Mouse (Mus musculus) hindbrain, embryonic 15.5 days (tissue): ENCODE data around the gene Them7. TPM values are rescaled to one million over a fixed set of nuclear protein-coding genes. Genes with fewer than 3 reads are reported as not detected.

Source experiments
- ATAC-seq: fragments of 200-750 bp; cut with Nextera tagmentation; 2 replicates; pipeline ENCODE4 v1.8.0; 2017; ENCODE audit warnings: low read depth, moderate number of reproducible peaks, moderate TSS enrichment; ENCODE audit not compliant: low FRiP score
- H3K27ac ChIP-seq: fragments of 300-500 bp; sonication (generic); replicated peaks from 2 replicates; pipeline ENCODE4 v1.5.1; 2015; ENCODE audit warnings: mild to moderate bottlenecking, inconsistent platforms
- H3K27me3 ChIP-seq: fragments of 300-500 bp; sonication (generic); 2 replicates; pipeline ENCODE4 v1.6.1; 2015; ENCODE audit warnings: control low read depth, inconsistent platforms
- H3K36me3 ChIP-seq: fragments of 300-500 bp; sonication (generic); 2 replicates; pipeline ENCODE4 v1.6.1; 2015; ENCODE audit warnings: control low read depth, inconsistent platforms
- H3K4me1 ChIP-seq: fragments of 300-500 bp; sonication (generic); replicated peaks from 2 replicates; pipeline ENCODE4 v1.6.1; 2015; ENCODE audit warnings: control low read depth, inconsistent platforms
- H3K4me2 ChIP-seq: fragments of 300-500 bp; sonication (generic); 2 replicates; pipeline ENCODE4 v1.6.1; 2015; ENCODE audit warnings: moderate library complexity, mild to moderate bottlenecking, inconsistent platforms
- H3K4me3 ChIP-seq: fragments of 300-500 bp; sonication (generic); 2 replicates; pipeline ENCODE4 v1.5.1; 2015; ENCODE audit warnings: mild to moderate bottlenecking, inconsistent platforms
- H3K9ac ChIP-seq: fragments of 300-500 bp; sonication (generic); 2 replicates; pipeline ENCODE4 v1.6.1; 2015; ENCODE audit warnings: inconsistent platforms
- H3K9me3 ChIP-seq: fragments of 300-500 bp; sonication (generic); 2 replicates; pipeline ENCODE4 v1.6.1; 2016; ENCODE audit warnings: control low read depth, inconsistent platforms
- WGBS: fragments of 180-500 bp; shearing (Covaris S2); methylation state at CpG from one replicate; pipeline ENCODE4 v1.1.7; 2015; 5-methylcytosine and 5-hydroxymethylcytosine counted together
- polyA plus RNA-seq: library from polyadenylated mRNA; unstranded; fragments of >200 nt; fragmentation: Nextera tagmentation; extraction: Ambion mirVana; gene quantifications from 2 replicates; pipeline ENCODE4 v1.2.1, GENCODE M21; 2015

The Them7 gene
- polyA plus RNA-seq, 1 experiment from 2014 or later, result 0.09 TPM

GRCm38 (mm10) chr2:105317556-105318184, 93.5 kb downstream of the Them7 start:
- peak; percentile 65 for ATAC-seq
- Histone ChIP-seq H3K27me3 (0 out of 2 replicates have a peak, but pooled peaks cover 7% of the 10 kb centered on the region), H3K4me2 (no peak overlapping the region), H3K9me3 (no peaks in the 10 kb centered on the region), H3K4me3 (no peak overlapping the region), H3K9ac (no peak overlapping the region), H3K27ac (0 out of 2 replicates have a peak overlapping the region, but pooled peaks have one; percentile 34), H3K4me1 (peaks cover 14% of the 10 kb centered on the region), H3K36me3 (no peaks in the 10 kb centered on the region)
- 36% methylated on average over 13 of the region's 13 CpGs for WGBS

DNA sequence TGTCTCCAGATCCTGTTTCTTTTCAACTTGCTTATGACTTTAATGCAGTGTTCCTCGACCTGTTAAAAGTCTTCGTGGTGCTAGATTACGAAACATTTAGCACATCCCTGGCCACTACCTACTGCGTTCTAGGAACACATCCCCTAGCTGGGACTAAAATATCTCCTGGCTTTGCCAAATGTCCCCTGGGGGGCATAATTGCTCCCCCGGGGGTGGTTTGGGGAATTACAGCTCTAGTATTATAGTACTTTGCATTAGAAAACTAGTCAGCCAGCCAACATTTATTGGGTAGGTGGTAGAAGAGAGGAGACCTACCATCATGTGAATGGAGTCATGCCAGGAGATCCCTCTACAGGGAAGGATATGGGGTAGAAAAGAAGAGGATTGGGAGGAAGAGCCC, 101.9 kb downstream of the Them7 start:
- no peaks in the 10 kb centered on the region for H3K36me3 ChIP-seq
- H3K4me1 ChIP-seq, result no peaks in the 10 kb centered on the region
- WGBS, result 83% methylated on average over 5 of the region's 5 CpGs
- no peak overlapping the region for H3K4me3 ChIP-seq
- H3K4me2 ChIP-seq, result no peak overlapping the region
- no peak overlapping the region for H3K9ac ChIP-seq
- 0 out of 2 replicates have a peak, but pooled peaks have one; percentile 23 for ATAC-seq
- no peaks in the 10 kb centered on the region for H3K9me3 ChIP-seq
- H3K27ac ChIP-seq, result no peak overlapping the region
- H3K27me3 ChIP-seq, result peaks cover 14% of the 10 kb centered on the region; the same call in 1 of the 2 replicates

- no peak overlapping the region for H3K4me2 ChIP-seq
- no peak overlapping the region for H3K9ac ChIP-seq
- no peaks in the 10 kb centered on the region for H3K36me3 ChIP-seq
- H3K4me1 ChIP-seq, result 0 out of 2 replicates have a peak, but pooled peaks cover 7% of the 10 kb centered on the region
- H3K27me3 ChIP-seq, result peaks cover 20% of the 10 kb centered on the region; the same call in 1 of the 2 replicates
- WGBS, result 88% methylated on average over 4 of the region's 4 CpGs
- H3K9me3 ChIP-seq, result no peaks in the 10 kb centered on the region
- H3K27ac ChIP-seq, result no peak overlapping the region
- no peak overlapping the region for H3K4me3 ChIP-seq
- ATAC-seq, result no peak
Observed at GRCm38 (mm10) chr2:105330024-105330423, 105.9 kb downstream of the Them7 start.

DNA sequence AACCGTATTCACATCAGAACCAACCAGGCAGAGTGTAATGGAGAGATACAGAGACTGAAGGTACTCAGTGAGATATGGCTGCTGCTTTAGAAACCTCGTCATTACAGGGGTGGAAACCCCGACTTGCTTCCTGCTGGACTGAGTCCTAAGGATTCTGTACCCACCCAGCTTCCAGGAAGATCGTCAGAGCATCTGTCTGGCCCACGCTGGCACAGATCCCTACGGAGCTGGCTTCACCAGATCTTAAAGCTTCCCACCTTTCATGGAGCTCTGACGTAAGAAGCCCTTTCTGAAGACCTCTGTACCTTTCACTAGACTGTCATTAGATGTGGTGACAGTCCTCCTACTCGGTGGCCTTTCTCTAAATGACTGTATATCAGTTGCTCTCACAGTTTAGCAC, 109.0 kb downstream of the Them7 start:
- H3K9ac ChIP-seq, result no peak overlapping the region
- H3K4me2 ChIP-seq, result no peak overlapping the region
- no peaks in the 10 kb centered on the region for H3K36me3 ChIP-seq
- peaks cover 19% of the 10 kb centered on the region; the same call in 1 of the 2 replicates for H3K27me3 ChIP-seq
- no peak overlapping the region for H3K27ac ChIP-seq
- 65% methylated on average over 8 of the region's 8 CpGs for WGBS
- ATAC-seq, result no peak
- H3K4me3 ChIP-seq, result no peak overlapping the region
- H3K9me3 ChIP-seq, result no peaks in the 10 kb centered on the region
- H3K4me1 ChIP-seq, result peaks cover 20% of the 10 kb centered on the region

DNA sequence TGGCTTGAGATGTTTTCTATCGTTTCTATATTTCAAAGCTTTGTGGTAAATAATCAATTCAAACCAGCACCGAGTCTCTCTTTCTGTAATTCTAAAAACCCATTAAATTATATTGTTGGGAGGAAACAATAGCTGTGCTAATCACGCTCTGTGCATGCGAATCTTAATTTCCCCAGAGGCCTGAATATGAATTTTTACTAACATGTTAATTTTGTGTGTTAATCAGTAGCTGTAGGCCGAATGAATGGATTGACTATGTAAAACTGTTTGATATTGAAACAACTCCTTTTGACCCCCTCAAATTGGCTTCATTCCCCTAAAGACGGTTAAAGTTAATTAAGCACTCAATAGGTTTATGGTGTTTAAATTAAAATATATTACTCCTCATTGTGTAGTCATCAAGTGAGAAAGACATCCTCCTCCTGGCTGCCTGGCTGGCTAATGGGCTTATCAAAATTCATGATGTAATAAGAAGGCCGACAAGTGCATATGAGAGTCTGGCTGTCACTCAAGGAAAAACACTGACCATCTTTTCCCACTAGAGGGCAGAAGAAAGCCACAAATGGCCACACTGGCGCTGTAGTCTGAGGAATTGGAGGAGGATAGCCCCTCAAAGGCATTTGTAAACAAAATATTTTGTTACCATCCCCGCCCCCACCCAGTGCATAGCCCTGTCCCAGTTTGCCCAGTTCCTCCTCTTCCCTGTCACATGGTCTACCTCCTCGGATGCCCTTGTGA, 110.0 kb downstream of the Them7 start:
- no peaks in the 10 kb centered on the region for H3K36me3 ChIP-seq
- WGBS, result 16% methylated on average over 10 of the region's 10 CpGs
- peaks cover 19% of the 10 kb centered on the region; the same call in 1 of the 2 replicates for H3K27me3 ChIP-seq
- H3K4me2 ChIP-seq, result peak overlapping the region; percentile 20
- ATAC-seq, result peak; percentile 78
- peaks cover 20% of the 10 kb centered on the region for H3K4me1 ChIP-seq
- peak overlapping the region; percentile 70; the same call in 1 of the 2 replicates for H3K27ac ChIP-seq
- H3K4me3 ChIP-seq, result no peak overlapping the region
- no peaks in the 10 kb centered on the region for H3K9me3 ChIP-seq
- H3K9ac ChIP-seq, result no peak overlapping the region

DNA sequence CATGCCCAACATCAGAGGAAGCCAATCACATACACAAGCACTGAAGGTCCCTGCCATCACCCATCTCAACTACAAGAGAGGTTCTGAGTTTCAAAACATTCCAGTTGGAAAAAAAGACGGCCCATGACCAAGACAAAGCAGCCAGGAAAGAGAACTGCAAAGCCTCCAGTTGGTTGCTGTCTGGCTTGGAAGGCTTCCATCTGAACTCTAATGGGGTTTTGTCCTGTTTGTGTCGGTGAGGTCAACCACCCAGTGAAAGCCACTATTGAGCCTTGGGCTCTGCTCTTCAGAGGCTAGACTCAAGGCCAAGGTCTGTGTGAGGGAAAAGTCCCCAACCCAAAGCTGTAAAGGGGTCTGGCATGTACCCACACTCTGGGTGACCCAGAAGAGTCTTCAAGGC, 111.5 kb downstream of the Them7 start:
- Histone ChIP-seq H3K4me1 (peaks cover 20% of the 10 kb centered on the region), H3K9me3 (no peaks in the 10 kb centered on the region), H3K27me3 (peaks cover 12% of the 10 kb centered on the region; the same call in 1 of the 2 replicates), H3K9ac (no peak overlapping the region), H3K36me3 (no peaks in the 10 kb centered on the region), H3K27ac (no peak overlapping the region), H3K4me2 (no peak overlapping the region), H3K4me3 (no peak overlapping the region)
- no peak for ATAC-seq
- WGBS, result 56% methylated on average over 2 of the region's 2 CpGs

DNA sequence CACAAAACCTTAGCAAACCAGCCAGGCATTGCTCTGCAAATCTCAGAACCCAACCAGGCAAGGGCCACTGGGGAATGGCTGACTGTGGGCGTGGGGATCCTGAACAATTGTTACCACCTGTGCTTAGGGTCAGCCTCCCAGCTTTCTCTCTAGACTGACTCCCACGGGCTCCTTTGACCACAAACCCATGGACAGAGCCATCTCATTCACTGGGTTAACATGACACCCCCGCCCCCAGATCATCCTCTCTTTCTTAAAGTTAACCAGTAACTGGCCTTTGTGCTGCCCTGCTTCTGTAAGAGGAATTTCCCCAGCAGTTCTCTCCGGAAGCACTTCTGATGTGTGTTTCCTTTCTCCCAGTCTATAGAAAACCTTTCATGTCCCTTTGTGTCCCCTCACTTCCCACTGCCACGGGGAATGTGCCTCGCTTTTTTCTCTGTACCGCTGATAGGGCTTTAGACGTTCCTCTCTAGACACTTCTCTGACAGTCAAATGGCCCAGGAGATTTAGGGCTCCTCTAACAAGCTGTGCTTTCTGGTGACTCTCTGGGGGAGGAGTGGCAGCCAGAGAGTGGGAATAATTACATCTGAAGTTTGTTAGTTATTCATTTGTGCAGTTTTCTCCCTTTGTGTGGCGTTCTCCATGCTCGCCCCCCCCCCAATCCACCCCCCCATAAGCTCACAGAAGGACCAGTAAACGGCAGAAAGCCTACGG, 112.4 kb downstream of the Them7 start:
- Histone ChIP-seq H3K4me3 (no peak overlapping the region), H3K36me3 (no peaks in the 10 kb centered on the region), H3K9me3 (no peaks in the 10 kb centered on the region), H3K4me1 (peaks cover 20% of the 10 kb centered on the region), H3K27ac (no peak overlapping the region), H3K27me3 (peaks cover 12% of the 10 kb centered on the region; the same call in 1 of the 2 replicates), H3K9ac (no peak overlapping the region), H3K4me2 (no peak overlapping the region)
- ATAC-seq, result no peak
- 13% methylated on average over 12 of the region's 12 CpGs for WGBS

GRCm38 (mm10) chr2:105337171-105337875, 113.2 kb downstream of the Them7 start:
- peaks cover 20% of the 10 kb centered on the region for H3K4me1 ChIP-seq
- no peaks in the 10 kb centered on the region for H3K36me3 ChIP-seq
- H3K27me3 ChIP-seq, result peaks cover 8% of the 10 kb centered on the region; the same call in 1 of the 2 replicates
- WGBS, result 17% methylated on average over 8 of the region's 8 CpGs
- no peak overlapping the region for H3K9ac ChIP-seq
- H3K27ac ChIP-seq, result no peak overlapping the region
- H3K4me3 ChIP-seq, result no peak overlapping the region
- H3K4me2 ChIP-seq, result no peak overlapping the region
- no peaks in the 10 kb centered on the region for H3K9me3 ChIP-seq
- no peak for ATAC-seq

- no peak overlapping the region for H3K27ac ChIP-seq
- H3K27me3 ChIP-seq, result 0 out of 2 replicates have a peak, but pooled peaks cover 3% of the 10 kb centered on the region
- no peak overlapping the region for H3K4me3 ChIP-seq
- no peak for ATAC-seq
- H3K4me1 ChIP-seq, result peaks cover 14% of the 10 kb centered on the region
- no peak overlapping the region for H3K9ac ChIP-seq
- 63% methylated on average over 3 of the region's 3 CpGs for WGBS
- no peak overlapping the region for H3K4me2 ChIP-seq
- H3K9me3 ChIP-seq, result no peaks in the 10 kb centered on the region
- no peaks in the 10 kb centered on the region for H3K36me3 ChIP-seq
Observed at GRCm38 (mm10) chr2:105339993-105340392, 115.9 kb downstream of the Them7 start.

GRCm38 (mm10) chr2:105348886-105349285, 124.8 kb downstream of the Them7 start:
- no peak for ATAC-seq
- 57% methylated on average over 6 of the region's 6 CpGs for WGBS
- no peak overlapping the region for H3K9ac ChIP-seq

DNA sequence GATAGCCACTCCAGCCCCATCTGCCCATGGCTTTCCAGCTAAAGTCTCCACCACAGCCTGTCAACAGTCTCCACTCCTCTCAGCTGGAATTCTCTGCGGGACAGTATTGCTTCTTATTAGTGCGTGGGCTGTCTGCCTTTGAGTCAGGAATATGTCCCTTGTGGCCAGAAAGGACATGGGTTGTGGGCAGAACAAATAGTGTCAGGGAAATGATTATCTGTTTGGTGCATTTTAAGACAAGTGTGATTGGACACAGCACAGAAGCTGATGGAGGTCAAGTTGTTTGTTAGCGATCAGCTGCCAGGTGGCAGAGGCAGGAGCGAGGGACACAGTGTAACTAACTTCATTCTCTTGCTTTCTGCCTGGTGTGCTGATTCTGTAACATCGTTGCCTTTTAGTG, 132.7 kb downstream of the Them7 start:
- no peak overlapping the region for H3K4me2 ChIP-seq
- H3K4me1 ChIP-seq, result no peaks in the 10 kb centered on the region
- H3K9ac ChIP-seq, result no peak overlapping the region
- H3K27ac ChIP-seq, result no peak overlapping the region
- H3K9me3 ChIP-seq, result no peaks in the 10 kb centered on the region
- no peaks in the 10 kb centered on the region for H3K36me3 ChIP-seq
- ATAC-seq, result no peak
- no peak overlapping the region for H3K4me3 ChIP-seq
- H3K27me3 ChIP-seq, result no peaks in the 10 kb centered on the region
- WGBS, result 46% methylated on average over 5 of the region's 5 CpGs

More at GRCm38 (mm10) chr2:105348886-105349285, 124.8 kb downstream of the Them7 start:
- Histone ChIP-seq H3K27me3 (no peaks in the 10 kb centered on the region), H3K9me3 (no peaks in the 10 kb centered on the region), H3K27ac (no peak overlapping the region), H3K4me1 (no peaks in the 10 kb centered on the region), H3K4me3 (no peak overlapping the region), H3K36me3 (no peaks in the 10 kb centered on the region), H3K4me2 (no peak overlapping the region)
